Comparison of ENCODE assay signal across 8 mouse cellular contexts in the genomic region with DNA sequence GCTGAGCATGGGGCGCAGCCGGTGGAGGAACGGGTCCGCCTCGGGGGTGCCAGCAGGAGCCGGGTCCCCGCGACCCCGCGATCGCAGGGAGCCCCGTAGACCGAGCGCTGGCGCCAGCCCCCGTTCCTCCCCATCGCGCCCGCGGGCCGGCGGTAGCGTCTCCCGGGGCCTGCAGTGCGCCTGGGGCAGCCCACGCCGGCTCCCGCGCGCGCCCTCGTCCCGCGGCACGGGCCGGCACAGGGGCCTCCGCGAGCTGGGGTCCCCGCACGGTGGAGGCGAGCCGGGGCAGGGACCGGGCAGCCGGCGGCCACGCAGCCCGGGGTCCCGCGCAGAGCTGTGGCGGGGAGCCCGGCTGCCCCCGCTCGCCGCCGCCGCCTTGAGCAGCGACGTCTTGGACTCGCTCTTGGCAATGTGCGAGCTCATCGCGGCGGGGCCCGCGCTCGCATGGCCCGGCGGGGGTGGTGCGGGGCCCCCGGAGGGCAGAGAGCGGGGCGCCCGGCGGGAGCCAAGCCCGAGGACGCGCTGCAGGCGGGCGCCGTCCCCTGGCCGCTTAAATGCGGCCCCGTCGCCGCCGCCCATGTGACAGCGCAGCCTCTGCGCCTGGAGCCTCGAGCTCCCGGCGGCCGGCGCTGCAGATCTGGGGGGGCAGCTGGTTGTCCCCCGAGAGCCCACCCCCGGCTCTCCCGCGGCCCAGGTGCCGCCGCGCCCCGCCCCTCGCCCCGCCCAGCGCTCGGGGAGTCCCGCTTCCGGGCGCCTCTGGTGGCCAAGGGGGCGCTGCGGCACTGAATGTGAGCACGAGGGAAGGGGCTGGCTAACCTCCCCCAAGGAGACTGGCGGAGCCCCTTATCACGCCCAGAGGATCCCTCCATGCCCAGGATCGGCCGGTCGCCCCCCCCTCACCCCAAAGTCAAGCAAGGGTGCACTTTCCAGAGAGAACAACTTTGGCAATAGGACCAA. TPM values are rescaled to one million over a fixed set of nuclear protein-coding genes. Genes with fewer than 3 reads are reported as not detected.
DNase-seq lines count a peak whose midpoint lies in the region; ATAC-seq and TF ChIP-seq lines count a peak whose summit lies in the region.

Gene Cabp1, minus strand, starts transcription at position 713 of the 957 bp plus-strand sequence.

- under 1% methylated on average over 58 of the region's 116 CpGs for WGBS in heart, embryonic 15.5 days
- under 1% methylated on average over 106 of the region's 116 CpGs for WGBS in lung, embryonic 14.5 days
- under 1% methylated on average over 105 of the region's 116 CpGs for WGBS in olfactory bulb, adult 2 months

- H3K9ac ChIP-seq in heart, embryonic 15.5 days: peak within 1 kb of the TSS; percentile 33; the same call in 1 of the 2 replicates
- peak within 1 kb of the TSS; percentile 52 for H3K9ac ChIP-seq in lung, embryonic 14.5 days

- H3K4me2 ChIP-seq in heart, embryonic 15.5 days: peak within 1 kb of the TSS; percentile 100
- peak within 1 kb of the TSS; percentile 100 for H3K4me2 ChIP-seq in lung, embryonic 14.5 days

- DNase-seq in urinary bladder, postnatal 14 days (ENCODE audit: low spot score): peak; percentile 27
- DNase-seq in urinary bladder, postnatal 25 days (ENCODE audit: low spot score): no peak
- DNase-seq in cerebellum, postnatal 14 days: peak; percentile 67 to 75
- peak; percentile 54 to 70 for DNase-seq in layer of hippocampus, adult 2 months (ENCODE audit: low spot score in 2 of 2)
- peak; percentile 82 for DNase-seq in lung, embryonic 14.5 days
- DNase-seq in urinary bladder, adult 2 months (ENCODE audit: low spot score): no peak

- peak within 1 kb of the TSS; percentile 60 for H3K4me3 ChIP-seq in heart, embryonic 15.5 days
- peak within 1 kb of the TSS; percentile 65 for H3K4me3 ChIP-seq in layer of hippocampus, adult 2 months
- H3K4me3 ChIP-seq in lung, embryonic 14.5 days (ENCODE audit: low read depth, low read length): peak within 1 kb of the TSS; percentile 60
- peak within 1 kb of the TSS; percentile 73 for H3K4me3 ChIP-seq in olfactory bulb, adult 2 months (ENCODE audit: insufficient read depth, low read depth, low read length)

- ATAC-seq in heart, embryonic 15.5 days (replicated peaks; ENCODE audit: insufficient number of reproducible peaks, insufficient read depth, low FRiP score, low read depth): peak; percentile 32; the same call in 1 of the 2 replicates
- peak; percentile 78 for ATAC-seq in lung, embryonic 14.5 days (ENCODE audit: insufficient read depth)

- no peaks in the 10 kb centered on the region for H3K36me3 ChIP-seq in heart, embryonic 15.5 days
- no peaks in the 10 kb centered on the region for H3K36me3 ChIP-seq in lung, embryonic 14.5 days (ENCODE audit: insufficient read depth)

- TF ChIP-seq POLR2A in olfactory bulb, adult 2 months (IDR thresholded peaks at IDR 0.05; ENCODE audit: insufficient read depth, low read depth, low read length): no peak

- no peak within 1 kb of the TSS for H3K27ac ChIP-seq in heart, embryonic 15.5 days
- peak within 1 kb of the TSS; percentile 86 for H3K27ac ChIP-seq in layer of hippocampus, adult 2 months
- H3K27ac ChIP-seq in lung, embryonic 14.5 days (ENCODE audit: low read depth): no peak within 1 kb of the TSS
- H3K27ac ChIP-seq in olfactory bulb, adult 2 months (ENCODE audit: insufficient read depth, low read depth, low read length): no peak within 1 kb of the TSS; the same call in 1 of the 2 replicates

- peak; percentile 75 for TF ChIP-seq CTCF in layer of hippocampus, adult 2 months (conservative IDR thresholded peaks at IDR 0.05)
- peak; percentile 46 for TF ChIP-seq CTCF in lung, embryonic 14.5 days (IDR thresholded peaks at IDR 0.05; ENCODE audit: low read depth)
- TF ChIP-seq CTCF in olfactory bulb, adult 2 months (IDR thresholded peaks at IDR 0.05; ENCODE audit: insufficient read depth, low read depth, low read length): no peak

- peaks cover 67% of the 10 kb centered on the region for H3K27me3 ChIP-seq in heart, embryonic 15.5 days
- peaks cover 53% of the 10 kb centered on the region for H3K27me3 ChIP-seq in lung, embryonic 14.5 days (ENCODE audit: insufficient read depth, low read length)

- no peaks in the 10 kb centered on the region for H3K9me3 ChIP-seq in heart, embryonic 15.5 days (replicated peaks)
- no peaks in the 10 kb centered on the region for H3K9me3 ChIP-seq in lung, embryonic 14.5 days (ENCODE audit: low read depth, low read length)

- peaks cover 26% of the 10 kb centered on the region for H3K4me1 ChIP-seq in heart, embryonic 15.5 days (replicated peaks)
- H3K4me1 ChIP-seq in lung, embryonic 14.5 days (ENCODE audit: insufficient read depth): no peaks in the 10 kb centered on the region
- H3K4me1 ChIP-seq in olfactory bulb, adult 2 months (ENCODE audit: control insufficient read depth, insufficient read depth, low read length): peaks cover 20% of the 10 kb centered on the region

RNA-seq across cellular contexts. Expression of gene Cabp1, which starts in this region (rescaled TPM):
- polyA plus RNA-seq in heart, embryonic 15.5 days (2015; fragmentation: Nextera tagmentation; extraction: Ambion mirVana): 0.96 and 1.2 TPM in 2 replicates
- total RNA-seq in layer of hippocampus, adult 2 months (2021): 100 to 1,000 TPM; 124 to 129 TPM
- 2.4 and 2.6 TPM in 2 replicates for polyA plus RNA-seq in lung, embryonic 14.5 days (2014; fragmentation: Nextera tagmentation; extraction: Ambion mirVana)
- polyA plus RNA-seq in olfactory bulb, adult 2 months (2012; ENCODE audit: insufficient read depth, insufficient read length, low replicate concordance, missing spikeins): not detected in 2 replicates
- polyA plus RNA-seq in urinary bladder, adult 2 months (2012; rRNA removed): 3.6 and 3.9 TPM in 2 replicates

Comparison
In these comparisons a context has a peak if more than half of its experiments do, and no peak if none do; other contexts are left out.
1. DNase-seq: peak in urinary bladder, postnatal 14 days (single experiment), cerebellum, postnatal 14 days (2 of 2), layer of hippocampus, adult 2 months (2 of 2) and lung, embryonic 14.5 days (single experiment); none in urinary bladder, postnatal 25 days (single experiment) and urinary bladder, adult 2 months (single experiment).
2. Peak in every context shown above with its lines, with median percentiles within 50 percentile points of each other: H3K4me3 ChIP-seq.